8 mouse cellular contexts compared by ENCODE assay signal in genomic region chr6:38874035-38874434, GRCm38 (mm10). TPM values are rescaled to one million over a fixed set of nuclear protein-coding genes. Genes with fewer than 3 reads are reported as not detected.
DNase-seq lines count a peak whose midpoint lies in the region; ATAC-seq and TF ChIP-seq lines count a peak whose summit lies in the region.

No protein-coding gene starts in this region.

- peak overlapping the region; percentile 99 for H3K9ac ChIP-seq in forebrain, embryonic 12.5 days
- H3K9ac ChIP-seq in lung, embryonic 14.5 days: peak overlapping the region; percentile 99

- H3K36me3 ChIP-seq in forebrain, embryonic 12.5 days (replicated peaks): no peaks in the 10 kb centered on the region
- H3K36me3 ChIP-seq in lung, embryonic 14.5 days (ENCODE audit: insufficient read depth): no peaks in the 10 kb centered on the region

- peak; percentile 62 for DNase-seq in R1 (ENCODE audit: low read depth, low spot score)
- peak; percentile 68 for DNase-seq in c-Kit-positive CD71-positive TER-119-positive erythroid progenitor cells, embryonic 14.5 days (ENCODE audit: low spot score)
- peak; percentile 73 for DNase-seq in heart, postnatal 4 days
- peak; percentile 58 to 61 for DNase-seq in layer of hippocampus, adult 2 months (ENCODE audit: low spot score in 2 of 2)
- peak; percentile 89 for DNase-seq in lung, embryonic 14.5 days

- peaks cover 14% of the 10 kb centered on the region for H3K27me3 ChIP-seq in forebrain, embryonic 12.5 days
- H3K27me3 ChIP-seq in lung, embryonic 14.5 days (ENCODE audit: insufficient read depth, low read length): no peaks in the 10 kb centered on the region

- WGBS in forebrain, embryonic 12.5 days: 2% methylated on average over 8 of the region's 8 CpGs
- WGBS in lung, embryonic 14.5 days: 9% methylated on average over 8 of the region's 8 CpGs
- under 1% methylated on average over 8 of the region's 8 CpGs for WGBS in olfactory bulb, adult 2 months

- H3K4me3 ChIP-seq in forebrain, embryonic 12.5 days (replicated peaks): peak overlapping the region; percentile 98
- H3K4me3 ChIP-seq in layer of hippocampus, adult 2 months: peak overlapping the region; percentile 86
- peak overlapping the region; percentile 99 for H3K4me3 ChIP-seq in lung, embryonic 14.5 days (ENCODE audit: low read depth, low read length)
- peak overlapping the region; percentile 38 for H3K4me3 ChIP-seq in olfactory bulb, adult 2 months (ENCODE audit: insufficient read depth, low read depth, low read length)

- H3K9me3 ChIP-seq in forebrain, embryonic 12.5 days: no peaks in the 10 kb centered on the region
- no peaks in the 10 kb centered on the region for H3K9me3 ChIP-seq in lung, embryonic 14.5 days (ENCODE audit: low read depth, low read length)

- peak; percentile 28; the same call in 1 of the 2 replicates for ATAC-seq in forebrain, embryonic 12.5 days (ENCODE audit: low FRiP score)
- no peak for ATAC-seq in lung, embryonic 14.5 days (ENCODE audit: insufficient read depth)
- ATAC-seq in monocyte, adult 5-6 weeks (replicated peaks; ENCODE audit: insufficient number of reproducible peaks, low FRiP score, low TSS enrichment, poor library complexity, severe bottlenecking): no peak

- peaks cover 39% of the 10 kb centered on the region for H3K4me1 ChIP-seq in forebrain, embryonic 12.5 days
- H3K4me1 ChIP-seq in lung, embryonic 14.5 days (ENCODE audit: insufficient read depth): 0 out of 2 replicates have a peak, but pooled peaks cover 6% of the 10 kb centered on the region
- peaks cover 2% of the 10 kb centered on the region; the same call in 1 of the 2 replicates for H3K4me1 ChIP-seq in olfactory bulb, adult 2 months (ENCODE audit: control insufficient read depth, insufficient read depth, low read length)

- no peak for TF ChIP-seq POLR2A in olfactory bulb, adult 2 months (IDR thresholded peaks at IDR 0.05; ENCODE audit: insufficient read depth, low read depth, low read length)

- H3K4me2 ChIP-seq in forebrain, embryonic 12.5 days: peak overlapping the region; percentile 70
- H3K4me2 ChIP-seq in lung, embryonic 14.5 days: peak overlapping the region; percentile 85

- H3K27ac ChIP-seq in forebrain, embryonic 12.5 days: peak overlapping the region; percentile 42; the same call in 1 of the 2 replicates
- H3K27ac ChIP-seq in layer of hippocampus, adult 2 months: peak overlapping the region; percentile 97
- H3K27ac ChIP-seq in lung, embryonic 14.5 days (ENCODE audit: low read depth): no peak overlapping the region
- no peak overlapping the region for H3K27ac ChIP-seq in olfactory bulb, adult 2 months (ENCODE audit: insufficient read depth, low read depth, low read length)

- TF ChIP-seq CTCF in layer of hippocampus, adult 2 months (conservative IDR thresholded peaks at IDR 0.05): peak; percentile 89
- peak; percentile 71 for TF ChIP-seq CTCF in lung, embryonic 14.5 days (IDR thresholded peaks at IDR 0.05; ENCODE audit: low read depth)
- no peak for TF ChIP-seq CTCF in olfactory bulb, adult 2 months (IDR thresholded peaks at IDR 0.05; ENCODE audit: insufficient read depth, low read depth, low read length)

RNA-seq across cellular contexts. Expression of gene Tbxas1, which starts 1.2 kb away (rescaled TPM):
- polyA plus RNA-seq in forebrain, embryonic 12.5 days (2016; fragmentation: Nextera tagmentation; extraction: Ambion mirVana): 1.5 and 1.8 TPM in 2 replicates
- total RNA-seq in heart, postnatal 4 days (2021): 1 to 10 TPM in 1 of 2 experiments, under 1 TPM in 1; 0.72 to 1.2 TPM
- total RNA-seq in layer of hippocampus, adult 2 months (2021): 1 to 10 TPM; 2.8 TPM
- polyA plus RNA-seq in lung, embryonic 14.5 days (2014; fragmentation: Nextera tagmentation; extraction: Ambion mirVana): 2.7 and 3.4 TPM in 2 replicates
- polyA plus RNA-seq in olfactory bulb, adult 2 months (2012; ENCODE audit: insufficient read depth, insufficient read length, low replicate concordance, missing spikeins): not detected in 2 replicates
- 10.7 to 19.2 TPM (median 18.1 TPM) in 3 replicates for total RNA-seq in monocyte, adult 5-6 weeks (2017)

RNA-seq across cellular contexts. Expression of gene Hipk2, which starts 1.9 kb away (rescaled TPM):
- polyA plus RNA-seq in forebrain, embryonic 12.5 days (2016; fragmentation: Nextera tagmentation; extraction: Ambion mirVana): 36.6 and 37.2 TPM in 2 replicates
- 10 to 100 TPM; 73.4 to 75.5 TPM for total RNA-seq in heart, postnatal 4 days (2021)
- 10 to 100 TPM; 55.9 to 59.9 TPM for total RNA-seq in layer of hippocampus, adult 2 months (2021)
- 18.2 and 20.8 TPM in 2 replicates for polyA plus RNA-seq in lung, embryonic 14.5 days (2014; fragmentation: Nextera tagmentation; extraction: Ambion mirVana)
- not detected in 2 replicates for polyA plus RNA-seq in olfactory bulb, adult 2 months (2012; ENCODE audit: insufficient read depth, insufficient read length, low replicate concordance, missing spikeins)
- total RNA-seq in monocyte, adult 5-6 weeks (2017): 12.4 to 19.1 TPM (median 13.0 TPM) in 3 replicates

Comparison
In these comparisons a context has a peak if more than half of its experiments do, and no peak if none do; other contexts are left out.
1. H3K27ac ChIP-seq: peak in forebrain, embryonic 12.5 days (single experiment) and layer of hippocampus, adult 2 months (single experiment); none in lung, embryonic 14.5 days (single experiment) and olfactory bulb, adult 2 months (single experiment).
2. H3K4me3 ChIP-seq: peak in every context shown above with its lines; median percentile 99 in lung, embryonic 14.5 days; 98 in forebrain, embryonic 12.5 days; 86 in layer of hippocampus, adult 2 months; 38 in olfactory bulb, adult 2 months.
3. Peak in every context shown above with its lines, with median percentiles within 50 percentile points of each other: DNase-seq.